Mouse (Mus musculus): ENCODE results near the gene Xpnpep2.

Xpnpep2 gene

GRCm38 (mm10) chrX:48124132-48125071 lies 15.9 kb downstream of the Xpnpep2 start:
- no peak for DNase-seq (ENCODE audit: low spot score)

GRCm38 (mm10) chrX:48126903-48127476 lies 18.5 kb downstream of the Xpnpep2 start:
- DNase-seq (ENCODE audit: low spot score): no peak

GRCm38 (mm10) chrX:48127502-48128218 lies 19.1 kb downstream of the Xpnpep2 start:
- DNase-seq (ENCODE audit: low spot score): no peak

- no peak for DNase-seq (ENCODE audit: low spot score)
Measured at GRCm38 (mm10) chrX:48129167-48129566, 20.6 kb downstream of the Xpnpep2 start.

- no peak for DNase-seq (ENCODE audit: low spot score)
Measured at GRCm38 (mm10) chrX:48136935-48137334, 28.4 kb downstream of the Xpnpep2 start.

- DNase-seq (ENCODE audit: low spot score): no peak
Measured at GRCm38 (mm10) chrX:48138011-48138410, 29.5 kb downstream of the Xpnpep2 start.

GRCm38 (mm10) chrX:48138539-48139275 lies 30.2 kb downstream of the Xpnpep2 start:
- no peak for DNase-seq (ENCODE audit: low spot score)

- DNase-seq (ENCODE audit: low spot score): no peak
Measured at GRCm38 (mm10) chrX:48139368-48140285, 31.1 kb downstream of the Xpnpep2 start.

- DNase-seq (ENCODE audit: low spot score): no peak
Measured at GRCm38 (mm10) chrX:48140286-48140877, 31.9 kb downstream of the Xpnpep2 start.

GRCm38 (mm10) chrX:48141481-48141880 lies 33.0 kb downstream of the Xpnpep2 start:
- DNase-seq (ENCODE audit: low spot score): no peak

GRCm38 (mm10) chrX:48143415-48144335 lies 35.1 kb downstream of the Xpnpep2 start:
- DNase-seq (ENCODE audit: low spot score): no peak

GRCm38 (mm10) chrX:48146262-48146661 lies 37.7 kb downstream of the Xpnpep2 start, which contains the start of gene Sash3:
Gene Sash3 (plus strand): TSS chrX:48146436.
- DNase-seq (ENCODE audit: low spot score): no peak

GRCm38 (mm10) chrX:48147226-48147625 lies 38.7 kb downstream of the Xpnpep2 start:
- DNase-seq (ENCODE audit: low spot score): no peak

GRCm38 (mm10) chrX:48147741-48148186 lies 39.2 kb downstream of the Xpnpep2 start:
- no peak for DNase-seq (ENCODE audit: low spot score)

GRCm38 (mm10) chrX:48152106-48152505 lies 43.6 kb downstream of the Xpnpep2 start:
- DNase-seq (ENCODE audit: low spot score): no peak

- no peak for DNase-seq (ENCODE audit: low spot score)
Measured at GRCm38 (mm10) chrX:48153414-48153813, 44.9 kb downstream of the Xpnpep2 start.

GRCm38 (mm10) chrX:48153949-48154348 lies 45.4 kb downstream of the Xpnpep2 start:
- DNase-seq (ENCODE audit: low spot score): no peak

GRCm38 (mm10) chrX:48155489-48155888 lies 47.0 kb downstream of the Xpnpep2 start:
- DNase-seq (ENCODE audit: low spot score): no peak

GRCm38 (mm10) chrX:48157396-48157795 lies 48.9 kb downstream of the Xpnpep2 start:
- no peak for DNase-seq (ENCODE audit: low spot score)

Data from layer of hippocampus, adult 9-10 months (tissue).